Mouse (Mus musculus) liver, postnatal 0 days (tissue): Measurements from ENCODE around the gene Tmem116. TPM values are rescaled to one million over a fixed set of nuclear protein-coding genes. Genes with fewer than 3 reads are reported as not detected.
"Not testable (repeated sequence)": the region's sequence is repeated elsewhere in the genome, so short reads cannot be mapped to it uniquely, and the experiment has no call there.

ENCODE experiments used
- ATAC-seq: fragments of 200-750 bp; cut with Nextera tagmentation; 2 replicates; pipeline ENCODE4 v1.8.0; 2017; ENCODE audit warnings: mild to moderate bottlenecking, moderate library complexity
- DNase-seq: peaks from one replicate; pipeline ENCODE4 v3.0.0-alpha.2; 2016
- H3K27ac ChIP-seq: fragments of 300-500 bp; sonication (generic); 2 replicates; pipeline ENCODE4 v1.5.1; 2014; ENCODE audit warnings: antibody characterized with exemption, moderate library complexity, mild to moderate bottlenecking, low read depth
- H3K27me3 ChIP-seq: fragments of 300-500 bp; sonication (generic); 2 replicates; pipeline ENCODE4 v1.6.1; 2014; ENCODE audit warnings: low read length, control low read depth, mixed read lengths; ENCODE audit not compliant: insufficient read depth
- H3K36me3 ChIP-seq: fragments of 300-500 bp; sonication (generic); replicated peaks from 2 replicates; pipeline ENCODE4 v1.6.1; 2014; ENCODE audit warnings: mild to moderate bottlenecking, control low read depth, low read length, moderate library complexity, mixed read lengths; ENCODE audit not compliant: insufficient read depth
- H3K4me1 ChIP-seq: fragments of 300-500 bp; sonication (generic); 2 replicates; pipeline ENCODE4 v1.6.1; 2014; ENCODE audit warnings: antibody characterized with exemption, mild to moderate bottlenecking, control low read depth; ENCODE audit not compliant: insufficient read depth
- H3K4me2 ChIP-seq: fragments of 300-500 bp; sonication (generic); 2 replicates; pipeline ENCODE4 v1.6.1; 2014; ENCODE audit warnings: low read depth, mild to moderate bottlenecking, low read length, moderate library complexity, mixed read lengths
- H3K4me3 ChIP-seq: fragments of 300-500 bp; sonication (generic); 2 replicates; pipeline ENCODE4 v1.5.1; 2014; ENCODE audit warnings: low read depth, low read length
- H3K9ac ChIP-seq: fragments of 300-500 bp; sonication (generic); replicated peaks from 2 replicates; pipeline ENCODE4 v1.6.1; 2014; ENCODE audit warnings: mild to moderate bottlenecking, moderate library complexity
- H3K9me3 ChIP-seq: fragments of 300-500 bp; sonication (generic); 2 replicates; pipeline ENCODE4 v1.6.1; 2016; ENCODE audit warnings: mild to moderate bottlenecking, control low read depth, low read length, mixed read lengths
- CTCF ChIP-seq: sonication (generic); IDR thresholded peaks from 2 replicates; pipeline ENCODE4 v1.5.1; 2016; ENCODE audit warnings: antibody characterized with exemption, low read depth
- EP300 ChIP-seq: IDR thresholded peaks from 2 replicates; pipeline ENCODE4 v1.6.1; 2016; ENCODE audit warnings: antibody characterized with exemption, low read depth, mild to moderate bottlenecking
- WGBS: fragments of 180-500 bp; shearing (Covaris S2); extraction: QIAGEN DNeasy Blood & Tissue Kit; methylation state at CpG from one replicate; pipeline ENCODE4 v1.1.7; 2014; ENCODE audit not compliant: insufficient replicate concordance; 5-methylcytosine and 5-hydroxymethylcytosine counted together
- polyA plus RNA-seq: library from polyadenylated mRNA; unstranded; fragments of >200 nt; fragmentation: Nextera tagmentation; extraction: Ambion mirVana; gene quantifications from 2 replicates; pipeline ENCODE4 v1.2.1, GENCODE M21; 2015

Gene Tmem116
- polyA plus RNA-seq, 1 experiment from 2014 or later = 0.86 TPM

GRCm38 (mm10) chr5:121472411-121472810, 20.7 kb downstream of the Tmem116 start:
- ATAC-seq = no peak
- Histone ChIP-seq H3K9ac (no peak overlapping the region), H3K4me2 (no peak overlapping the region), H3K9me3 (no peaks in the 10 kb centered on the region), H3K4me1 (peaks cover 2% of the 10 kb centered on the region; the same call in 1 of the 2 replicates), H3K27ac (no peak overlapping the region), H3K36me3 (no peaks in the 10 kb centered on the region), H3K27me3 (no peaks in the 10 kb centered on the region), H3K4me3 (no peak overlapping the region)
- 89% methylated on average over 2 of the region's 2 CpGs for WGBS
- TF ChIP-seq CTCF = no peak
- no peak for TF ChIP-seq EP300
- no peak for DNase-seq

GRCm38 (mm10) chr5:121474610-121475009, 22.9 kb downstream of the Tmem116 start:
- Histone ChIP-seq H3K36me3 (no peaks in the 10 kb centered on the region), H3K9ac (no peak overlapping the region), H3K4me3 (no peak overlapping the region), H3K27me3 (no peaks in the 10 kb centered on the region), H3K9me3 (no peaks in the 10 kb centered on the region), H3K4me1 (peaks cover 2% of the 10 kb centered on the region; the same call in 1 of the 2 replicates), H3K4me2 (no peak overlapping the region), H3K27ac (no peak overlapping the region)
- ATAC-seq = no peak
- no peak for DNase-seq
- 72% methylated on average over 7 of the region's 7 CpGs for WGBS
- TF ChIP-seq EP300 (no peak), CTCF (no peak)

DNA sequence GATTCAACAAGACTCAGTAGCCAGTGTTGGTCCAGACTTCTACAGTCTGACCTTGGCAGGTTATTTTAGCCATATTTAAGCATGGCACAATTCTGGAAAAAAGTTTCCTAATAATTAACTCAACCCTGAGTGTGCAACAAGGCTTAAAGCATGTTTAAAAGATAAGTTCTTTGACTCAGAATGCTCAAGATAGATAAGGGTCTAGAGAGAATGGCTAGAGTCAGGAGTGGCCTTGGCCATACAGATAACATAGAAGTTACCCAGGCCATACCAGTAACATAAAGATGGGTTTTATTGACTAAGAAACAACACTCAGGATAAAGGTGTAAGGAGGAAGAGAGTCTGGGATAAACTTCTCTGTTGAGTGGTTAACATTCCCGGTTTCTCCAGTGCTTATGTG, 24.3 kb downstream of the Tmem116 start:
- TF ChIP-seq CTCF (no peak), EP300 (peak; percentile 91)
- H3K27ac ChIP-seq = no peak overlapping the region
- peaks cover 2% of the 10 kb centered on the region; the same call in 1 of the 2 replicates for H3K4me1 ChIP-seq
- H3K4me3 ChIP-seq = no peak overlapping the region
- 46% methylated on average over 1 of the region's 1 CpGs for whole genome bisulfite sequencing
- DNase-seq (no peak), ATAC-seq (peak; percentile 77)
- H3K9me3 ChIP-seq = no peaks in the 10 kb centered on the region
- H3K4me2 ChIP-seq = no peak overlapping the region
- H3K36me3 ChIP-seq = no peaks in the 10 kb centered on the region
- H3K27me3 ChIP-seq = no peaks in the 10 kb centered on the region
- no peak overlapping the region for H3K9ac ChIP-seq

GRCm38 (mm10) chr5:121477680-121478079, 26.0 kb downstream of the Tmem116 start:
- no peaks in the 10 kb centered on the region for H3K4me1 ChIP-seq
- no peak overlapping the region for H3K4me2 ChIP-seq
- no peak overlapping the region for H3K27ac ChIP-seq
- no peak overlapping the region for H3K4me3 ChIP-seq
- peak; percentile 57; the same call in 1 of the 2 replicates for ATAC-seq
- no peaks in the 10 kb centered on the region for H3K9me3 ChIP-seq
- H3K27me3 ChIP-seq = no peaks in the 10 kb centered on the region
- TF ChIP-seq CTCF (peak; percentile 91), EP300 (no peak)
- WGBS = 30% methylated on average over 3 of the region's 3 CpGs
- no peaks in the 10 kb centered on the region for H3K36me3 ChIP-seq
- DNase-seq = peak; percentile 37
- H3K9ac ChIP-seq = no peak overlapping the region

GRCm38 (mm10) chr5:121484801-121485200, 33.1 kb downstream of the Tmem116 start:
- Histone ChIP-seq H3K4me3 (no peak overlapping the region), H3K4me2 (no peak overlapping the region), H3K9ac (no peak overlapping the region), H3K27ac (no peak overlapping the region), H3K36me3 (no peaks in the 10 kb centered on the region), H3K9me3 (no peaks in the 10 kb centered on the region), H3K27me3 (no peaks in the 10 kb centered on the region), H3K4me1 (no peaks in the 10 kb centered on the region)
- 56% methylated on average over 5 of the region's 5 CpGs for WGBS
- peak; percentile 50; the same call in 1 of the 2 replicates for ATAC-seq
- no peak for DNase-seq
- TF ChIP-seq CTCF = no peak
- TF ChIP-seq EP300 = no peak

DNA sequence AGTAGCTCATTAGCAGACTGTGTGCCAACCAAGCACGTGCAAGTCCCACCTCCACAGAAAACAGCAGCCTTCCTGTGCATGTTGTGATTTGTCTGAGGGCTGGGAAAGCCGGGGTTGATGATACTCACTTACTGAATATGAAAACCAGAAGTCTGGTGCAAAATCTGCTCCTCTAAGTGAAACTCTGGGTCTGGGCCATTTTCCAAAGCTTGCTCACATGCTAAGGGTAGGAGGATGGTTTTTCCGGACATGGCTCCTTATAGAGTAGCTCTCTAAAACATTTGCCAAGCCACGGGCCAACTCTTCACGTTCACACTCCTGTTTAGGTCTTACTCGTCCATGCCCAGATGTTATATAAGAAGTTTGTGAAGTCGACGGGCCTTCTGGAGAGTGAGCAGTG, 41.6 kb downstream of the Tmem116 start:
- 66% methylated on average over 8 of the region's 8 CpGs for WGBS
- H3K9ac ChIP-seq = no peak overlapping the region
- no peaks in the 10 kb centered on the region for H3K27me3 ChIP-seq
- no peak overlapping the region for H3K4me3 ChIP-seq
- no peak for DNase-seq
- no peaks in the 10 kb centered on the region for H3K4me1 ChIP-seq
- no peaks in the 10 kb centered on the region for H3K9me3 ChIP-seq
- no peaks in the 10 kb centered on the region for H3K36me3 ChIP-seq
- no peak for TF ChIP-seq EP300
- no peak for TF ChIP-seq CTCF
- no peak for ATAC-seq
- H3K27ac ChIP-seq = no peak overlapping the region
- H3K4me2 ChIP-seq = no peak overlapping the region

GRCm38 (mm10) chr5:121500719-121501118, 49.0 kb downstream of the Tmem116 start:
- TF ChIP-seq EP300 (no peak), CTCF (no peak)
- Histone ChIP-seq H3K4me1 (peaks cover 6% of the 10 kb centered on the region), H3K27ac (no peak overlapping the region), H3K9me3 (no peaks in the 10 kb centered on the region), H3K27me3 (no peaks in the 10 kb centered on the region), H3K4me2 (peak overlapping the region; percentile 60), H3K9ac (no peak overlapping the region), H3K36me3 (no peaks in the 10 kb centered on the region), H3K4me3 (no peak overlapping the region)
- WGBS = 28% methylated on average over 7 of the region's 7 CpGs
- ATAC-seq (no peak), DNase-seq (no peak)

DNA sequence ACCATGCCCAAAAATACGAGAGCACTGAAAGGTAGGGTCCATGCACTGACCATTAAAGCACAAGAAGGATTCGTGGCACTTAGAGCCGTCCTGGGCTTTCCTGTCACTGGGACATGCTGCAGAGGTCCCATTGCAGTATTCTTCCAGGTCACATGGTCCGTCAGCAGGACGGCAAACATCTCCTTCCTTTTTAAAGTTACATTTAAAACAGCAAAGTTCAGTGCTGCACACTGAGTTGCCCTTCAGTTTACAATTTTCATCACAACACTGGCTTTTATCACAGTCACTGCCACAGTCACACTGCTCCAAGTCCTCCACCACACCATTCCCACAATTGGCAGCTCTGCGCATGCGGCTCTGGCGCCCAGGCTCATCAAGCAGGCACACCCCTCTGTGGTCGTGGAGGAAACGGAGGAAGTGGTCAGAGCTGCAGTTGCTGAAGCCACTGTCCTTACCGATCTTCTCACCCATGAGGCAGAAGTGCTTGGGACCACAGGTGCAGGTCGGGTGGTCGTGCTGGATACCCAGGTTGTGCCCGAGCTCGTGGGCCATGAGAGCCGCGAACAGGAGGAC, 49.8 kb downstream of the Tmem116 start:
- not testable (repeated sequence) for H3K4me1 ChIP-seq, H3K27me3 ChIP-seq, H3K9me3 ChIP-seq, H3K36me3 ChIP-seq, H3K27ac ChIP-seq
- H3K4me3 ChIP-seq = peak overlapping the region; percentile 24; the same call in 1 of the 2 replicates
- 0 out of 2 replicates have a peak overlapping the region, but pooled peaks have one; percentile 16 for H3K9ac ChIP-seq
- DNase-seq (peak; percentile 31), ATAC-seq (peak; percentile 29; the same call in 1 of the 2 replicates)
- WGBS = 28% methylated on average over 10 of the region's 17 CpGs
- peak overlapping the region; percentile 60 for H3K4me2 ChIP-seq
